Mouse (Mus musculus): ENCODE results near the gene Palld. TPM values are rescaled to one million over a fixed set of nuclear protein-coding genes. Genes with fewer than 3 reads are reported as not detected.

Palld gene
- total RNA-seq, 2 experiments from 2014 or later, result 116 to 127 TPM

DNA sequence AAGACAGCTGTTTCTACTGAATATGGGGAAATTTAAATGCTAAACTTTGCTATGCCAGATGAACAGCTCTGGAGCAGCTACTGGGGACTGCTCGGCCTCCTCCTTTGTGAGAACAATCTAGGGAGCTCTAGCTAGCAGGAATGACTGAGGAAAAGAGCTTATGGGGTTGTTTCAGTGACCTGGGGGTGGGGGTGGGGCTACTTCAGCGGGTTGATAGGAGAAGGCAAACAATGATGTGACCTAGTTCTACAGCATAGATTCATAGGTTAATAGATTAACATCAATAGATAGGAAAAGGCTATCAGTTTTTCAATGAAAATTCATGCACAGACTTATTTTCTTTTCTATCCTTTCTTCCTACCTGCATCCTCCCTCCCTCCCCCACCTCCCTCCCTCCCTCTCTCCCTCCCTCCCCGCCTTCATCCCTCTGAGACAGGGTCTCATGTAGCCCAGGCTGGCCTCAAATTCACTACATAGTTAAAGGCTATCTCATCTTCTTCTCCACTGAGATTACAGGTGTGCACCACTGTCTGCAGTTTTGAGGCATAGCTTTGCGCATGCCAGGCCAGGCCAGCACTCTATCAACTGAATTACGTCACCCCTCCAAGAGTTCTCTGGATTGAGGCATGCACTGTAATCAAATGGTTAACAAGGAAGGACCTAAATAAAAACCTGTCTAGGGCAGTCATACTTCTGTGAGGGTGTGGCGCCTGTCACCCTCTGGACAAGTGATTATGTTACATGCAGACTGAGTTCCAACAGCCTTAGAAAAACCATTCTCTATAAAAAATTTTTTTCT, 158.5 kb downstream of the Palld start:
- DNase-seq, result no peak
- intact Hi-C loops (cut with DNase I; ENCODE audit: low total_unique reads), result loop anchor here (10.0 kb wide), 1 partner anchor 819 kb away; no protein-coding TSS in a partner anchor

DNA sequence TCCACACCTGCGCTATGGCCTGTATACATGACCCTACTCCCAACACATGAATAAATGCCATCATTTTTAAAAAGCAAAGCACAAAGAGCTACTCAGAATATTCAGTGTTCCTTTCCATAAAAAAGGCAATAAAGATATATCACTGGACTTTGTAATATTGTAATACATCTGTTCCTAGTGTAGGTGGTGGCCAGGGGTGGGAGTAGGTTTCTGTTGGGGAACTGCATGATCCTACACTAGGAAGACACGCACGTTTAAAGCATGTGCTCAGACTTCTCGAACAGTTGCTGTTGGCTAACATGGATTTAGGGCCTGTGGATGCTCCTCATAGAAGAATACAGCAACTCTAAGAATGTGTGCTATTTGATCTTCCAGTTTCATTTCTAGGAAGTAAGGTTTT, 165.0 kb downstream of the Palld start:
- no peak for DNase-seq
- intact Hi-C loops (cut with DNase I; ENCODE audit: low total_unique reads), result no loop called here

DNA sequence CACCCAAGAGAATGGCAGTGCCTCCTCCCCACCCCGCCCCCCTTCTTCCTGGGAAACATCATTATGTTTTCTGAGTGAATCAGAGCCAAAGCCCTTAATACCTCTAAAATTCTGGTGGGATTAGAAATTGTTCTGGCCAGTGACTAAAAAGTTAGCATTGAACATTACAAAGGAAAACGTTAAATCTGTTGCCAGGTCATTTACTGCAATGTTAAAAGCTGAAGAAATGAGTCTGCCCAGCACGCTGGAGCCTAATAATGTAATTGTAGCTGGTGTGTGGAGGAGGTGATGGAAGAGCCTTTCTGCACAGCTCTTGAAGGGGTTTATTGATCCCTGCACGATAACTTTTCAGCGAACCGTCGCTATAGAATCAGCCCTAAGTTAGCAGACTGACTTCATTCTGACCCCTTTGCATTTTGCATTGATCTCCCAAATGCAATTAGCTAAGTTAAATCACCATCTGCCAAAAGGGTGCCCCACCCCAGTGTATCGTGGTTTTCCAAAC, 165.7 kb downstream of the Palld start:
- no peak for DNase-seq
- intact Hi-C loops (cut with DNase I; ENCODE audit: low total_unique reads), result no loop called here

DNA sequence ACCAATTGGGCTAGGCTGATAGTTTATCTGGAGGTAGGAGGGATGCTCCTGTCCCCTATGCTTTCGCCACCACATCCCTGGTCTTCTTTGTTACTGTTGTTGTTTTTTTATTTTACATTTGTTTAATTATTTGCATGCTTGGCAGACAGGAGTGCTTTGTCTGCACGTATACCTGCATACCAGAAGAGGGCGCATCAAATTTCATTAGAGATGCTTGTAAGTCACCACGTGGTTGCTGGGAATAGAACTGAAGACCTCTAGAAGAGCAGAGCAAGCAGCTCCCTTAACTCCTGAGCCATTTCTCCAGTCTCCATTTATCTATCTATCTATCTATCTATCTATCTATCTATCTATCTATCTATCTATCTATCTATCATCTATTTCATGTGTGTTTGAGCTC, 166.4 kb downstream of the Palld start:
- intact Hi-C loops (cut with DNase I; ENCODE audit: low total_unique reads), result no loop called here
- DNase-seq, result no peak

DNA sequence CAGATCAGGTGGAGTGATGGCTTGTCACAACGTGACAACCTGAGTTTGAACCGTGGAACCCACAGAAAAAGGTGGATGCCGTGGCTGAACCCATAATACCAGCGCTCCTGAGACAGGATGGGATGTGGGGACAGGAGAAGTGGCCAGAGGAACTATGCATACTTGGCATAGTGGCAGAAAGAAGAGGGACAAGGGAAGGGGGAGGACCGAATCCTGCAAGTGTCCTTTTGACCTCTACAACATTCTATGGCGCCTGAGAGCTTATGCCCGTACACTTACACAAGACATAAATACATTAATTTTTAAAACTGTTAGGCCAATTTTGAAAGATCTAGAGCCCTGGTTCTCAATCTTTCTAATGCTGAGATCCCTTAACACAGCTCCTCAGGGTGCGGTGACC, 168.3 kb downstream of the Palld start:
- no peak for DNase-seq
- intact Hi-C loops (cut with DNase I; ENCODE audit: low total_unique reads), result no loop called here

DNA sequence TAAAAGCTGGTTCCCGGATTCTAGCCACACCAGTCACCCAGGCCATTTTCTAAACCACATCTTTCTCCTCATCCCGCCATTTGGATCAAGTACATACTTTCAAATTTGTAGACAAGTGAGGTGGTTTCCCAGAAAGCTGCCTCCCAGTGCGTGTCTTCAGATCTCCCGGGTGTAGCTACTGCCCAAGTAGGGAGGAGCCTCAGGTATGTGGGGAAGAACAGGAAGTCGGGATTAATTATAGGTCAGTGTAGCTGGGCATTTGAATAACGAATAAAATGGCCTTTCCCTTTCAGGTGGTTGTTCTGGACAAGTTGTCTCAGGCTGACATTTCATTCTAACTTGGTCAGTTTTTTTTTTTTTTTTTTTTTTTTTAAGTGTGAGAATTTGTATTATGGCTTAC, 170.3 kb downstream of the Palld start:
- intact Hi-C loops (cut with DNase I; ENCODE audit: low total_unique reads), result no loop called here

DNA sequence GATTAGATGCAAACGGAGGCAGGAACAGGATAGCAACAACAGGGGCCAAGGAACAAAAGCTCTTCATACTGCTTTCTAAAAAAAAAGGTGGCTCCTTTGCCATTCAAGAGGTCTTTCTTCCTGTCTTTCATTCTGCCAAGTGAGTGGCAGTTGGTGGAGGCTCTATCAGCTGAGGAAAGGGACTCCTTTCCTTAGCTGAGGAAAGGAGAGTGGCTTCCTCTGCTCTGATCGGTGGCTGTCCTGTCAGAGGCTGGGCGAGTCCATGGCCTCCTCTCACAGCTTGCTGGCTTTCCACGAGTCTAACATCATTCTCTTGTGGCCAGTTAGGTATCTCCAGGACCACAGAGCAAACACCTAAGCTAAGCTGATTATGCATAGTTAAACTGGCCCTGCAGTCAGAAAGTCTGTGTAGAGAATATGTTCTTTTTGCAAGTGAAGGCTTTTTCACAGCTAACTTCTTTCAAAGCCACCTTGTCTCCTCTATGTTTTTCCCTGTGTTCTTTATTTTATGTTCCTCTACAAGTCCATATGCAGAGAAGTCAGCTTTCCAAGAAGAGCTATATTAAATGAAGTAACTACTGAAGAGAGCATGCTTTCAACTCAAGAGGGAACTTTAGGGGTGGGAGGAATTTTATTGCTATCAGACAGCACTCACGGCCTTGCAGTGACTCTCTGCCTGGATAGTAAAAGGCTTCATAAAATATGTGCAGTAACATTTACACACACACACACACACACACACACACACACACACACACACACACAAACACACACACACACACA, 171.0 kb downstream of the Palld start:
- intact Hi-C loops (cut with DNase I; ENCODE audit: low total_unique reads), result no loop called here
- no peak for DNase-seq

More for the DNA sequence above, 170.3 kb downstream of the Palld start:
- no peak for DNase-seq

DNA sequence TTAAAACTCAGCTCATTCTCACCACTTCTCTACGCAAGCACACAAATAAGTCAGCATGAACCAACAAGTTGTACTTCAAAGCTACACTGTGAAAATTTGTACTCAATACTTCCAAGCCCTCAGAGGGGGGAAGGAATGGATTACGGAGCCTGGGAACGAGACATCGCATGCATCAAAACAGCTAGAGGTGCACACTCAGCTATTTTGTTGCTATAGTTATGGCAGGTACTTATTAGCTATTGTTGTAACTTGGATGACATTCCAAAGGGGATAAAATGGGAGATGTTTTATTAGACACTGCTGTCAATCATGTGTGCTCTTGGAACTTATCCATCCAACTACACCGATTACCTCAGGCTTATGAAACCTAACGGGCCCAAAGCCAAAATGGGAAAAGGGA, 171.8 kb downstream of the Palld start:
- intact Hi-C loops (cut with DNase I; ENCODE audit: low total_unique reads), result no loop called here
- DNase-seq, result no peak

DNA sequence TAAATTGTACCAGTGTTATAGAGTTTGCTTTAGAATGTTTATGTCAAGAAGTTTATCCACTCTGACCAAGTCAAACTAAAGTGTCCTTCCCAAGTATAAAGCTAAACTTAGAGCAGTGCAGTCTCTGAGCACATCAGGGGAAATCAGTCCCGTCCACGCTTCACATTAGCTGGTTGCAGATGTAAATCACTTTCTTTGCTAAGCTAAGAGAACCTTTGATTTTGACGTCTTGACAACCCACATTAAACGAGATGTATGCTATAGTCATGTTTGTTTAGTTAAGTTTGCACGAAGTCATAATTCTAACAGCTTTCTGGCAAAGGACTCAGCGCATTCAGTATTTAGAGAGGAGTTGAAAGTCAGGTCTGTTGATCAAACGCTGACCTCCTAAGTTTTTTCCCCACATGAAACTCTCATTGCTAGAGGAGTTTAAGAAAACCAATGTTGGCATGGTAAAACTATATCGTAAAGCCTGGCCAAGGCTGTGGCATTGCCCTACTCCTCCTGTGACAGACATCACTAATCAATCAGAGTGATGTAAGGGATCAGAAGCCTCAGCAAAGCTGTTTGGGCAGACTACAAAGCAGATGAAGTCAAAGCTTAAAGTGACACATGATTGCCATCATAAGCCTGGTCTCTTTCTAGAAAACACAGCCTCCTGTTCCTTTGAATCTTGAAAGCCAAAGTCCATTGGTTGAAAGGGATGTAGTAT, 177.0 kb downstream of the Palld start:
- intact Hi-C loops (cut with DNase I; ENCODE audit: low total_unique reads), result no loop called here
- no peak for DNase-seq

DNA sequence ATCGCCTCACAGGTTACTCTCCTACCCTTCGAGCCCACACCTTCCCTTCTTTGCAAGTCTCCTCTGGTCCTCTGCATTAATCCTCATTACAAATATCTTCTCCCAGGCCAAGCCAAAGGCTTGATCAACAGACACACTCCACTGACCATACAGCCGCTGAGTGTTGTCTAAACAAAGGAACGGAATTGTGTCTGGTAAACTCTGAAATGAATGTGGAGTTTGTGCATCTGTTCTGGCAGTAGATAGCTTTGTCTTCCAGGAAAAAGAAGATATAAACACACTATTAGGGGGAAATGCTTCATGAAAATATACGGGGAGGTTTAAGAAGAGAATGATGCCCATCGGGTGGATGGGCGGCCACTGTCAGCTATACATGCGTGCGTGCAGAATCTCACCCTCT, 180.3 kb downstream of the Palld start:
- intact Hi-C loops (cut with DNase I; ENCODE audit: low total_unique reads), result no loop called here
- DNase-seq, result no peak

DNA sequence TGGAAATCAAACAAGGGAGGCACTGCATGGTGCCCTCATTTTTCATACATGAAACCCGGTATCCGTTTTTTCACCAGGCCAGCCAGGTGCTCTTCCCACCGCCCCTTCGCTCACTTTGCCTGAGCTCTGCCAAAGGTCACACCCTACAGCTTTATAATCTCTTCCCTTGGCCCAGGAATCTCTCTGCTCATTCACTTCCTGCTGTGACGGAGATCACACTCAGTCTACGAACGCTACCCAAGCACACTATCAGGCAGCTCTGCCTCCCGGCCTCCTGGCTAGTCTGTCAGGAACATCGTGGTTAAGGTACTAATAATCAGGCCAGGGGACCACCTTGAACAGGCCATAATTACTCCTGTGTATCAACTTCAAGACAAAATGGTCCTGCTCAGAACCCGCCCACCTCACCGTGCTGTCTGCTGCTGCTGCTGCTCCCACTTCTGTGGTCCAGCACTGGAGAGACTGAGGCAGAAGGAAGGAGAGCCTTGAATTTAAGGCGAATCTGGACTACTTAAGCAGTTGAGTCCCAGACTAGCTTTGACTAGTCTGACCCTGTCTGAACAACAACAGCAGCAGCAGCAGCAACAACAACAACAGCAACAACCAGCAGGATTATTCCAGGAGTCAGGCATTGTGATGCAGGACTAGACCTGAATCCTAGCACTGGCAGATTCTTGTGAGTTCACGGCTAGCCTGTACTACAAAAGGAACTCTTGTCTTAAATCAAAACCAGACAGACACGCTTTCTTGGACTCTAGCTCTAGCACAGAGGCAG, 187.0 kb downstream of the Palld start:
- intact Hi-C loops (cut with DNase I; ENCODE audit: low total_unique reads), result no loop called here
- no peak for DNase-seq

DNA sequence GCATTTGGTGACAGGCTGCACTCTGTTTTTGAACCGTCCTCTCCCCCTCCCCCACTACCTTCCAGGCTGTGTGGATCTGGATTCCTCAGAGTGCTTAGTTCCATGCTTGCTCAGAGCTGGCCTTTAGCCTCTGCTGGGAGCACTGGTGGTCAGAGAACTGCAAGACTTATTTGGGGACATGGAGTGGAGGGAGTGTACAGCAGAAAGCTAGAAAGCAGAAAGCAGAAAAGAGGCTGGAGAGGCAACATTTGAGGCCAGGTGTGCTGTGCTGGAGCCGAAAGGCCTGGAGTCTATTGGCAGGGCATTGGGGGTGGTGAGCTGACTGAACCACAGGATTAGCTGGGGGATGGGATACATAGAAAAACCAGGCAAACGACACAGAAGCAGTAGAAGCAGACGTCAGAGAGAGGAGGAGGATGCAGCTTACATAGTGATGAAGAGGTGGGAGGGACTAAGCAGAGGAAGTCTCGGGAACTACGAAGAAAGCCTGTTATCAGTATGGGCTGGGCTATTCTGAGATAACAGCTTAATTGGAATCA, 188.1 kb downstream of the Palld start:
- intact Hi-C loops (cut with DNase I; ENCODE audit: low total_unique reads), result no loop called here
- DNase-seq, result no peak

DNA sequence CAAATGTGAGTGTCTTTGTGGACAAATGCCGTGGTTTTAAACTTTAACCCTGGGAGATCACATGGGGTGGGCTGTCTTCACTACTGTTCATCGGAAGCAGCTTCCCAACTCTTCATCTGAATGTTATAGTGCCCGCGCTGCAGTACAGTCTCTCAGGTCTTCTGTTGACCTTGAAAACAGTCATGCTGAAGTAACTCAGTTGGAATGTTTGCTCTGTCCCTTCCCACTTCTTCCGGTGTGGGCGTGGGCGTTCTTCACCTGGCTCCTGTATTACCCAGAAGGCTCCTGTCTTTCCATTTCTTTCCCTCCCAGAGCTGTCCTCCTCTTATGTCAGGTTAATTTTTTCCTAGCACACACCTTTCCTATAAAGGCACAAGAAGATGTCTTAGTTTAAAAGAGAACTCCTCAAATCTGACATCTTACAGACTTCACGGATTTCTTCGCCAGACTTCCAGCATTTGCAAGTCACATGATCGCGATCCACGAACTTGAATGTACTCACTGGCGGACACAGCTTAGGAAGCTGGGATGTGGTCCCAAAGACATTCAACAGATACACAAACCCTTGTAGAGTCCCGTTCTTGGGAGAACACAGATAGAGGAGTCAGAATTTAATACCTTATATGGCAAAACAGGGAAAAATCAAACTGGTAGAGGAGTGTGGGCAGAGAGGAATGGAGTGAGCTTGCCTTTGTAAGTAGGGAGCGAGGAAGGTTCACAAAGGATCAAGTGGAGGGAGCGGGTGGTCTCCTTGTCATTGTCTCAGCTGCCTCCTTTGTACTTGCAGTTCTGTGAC, 189.1 kb downstream of the Palld start:
- DNase-seq, result no peak
- intact Hi-C loops (cut with DNase I; ENCODE audit: low total_unique reads), result no loop called here

DNA sequence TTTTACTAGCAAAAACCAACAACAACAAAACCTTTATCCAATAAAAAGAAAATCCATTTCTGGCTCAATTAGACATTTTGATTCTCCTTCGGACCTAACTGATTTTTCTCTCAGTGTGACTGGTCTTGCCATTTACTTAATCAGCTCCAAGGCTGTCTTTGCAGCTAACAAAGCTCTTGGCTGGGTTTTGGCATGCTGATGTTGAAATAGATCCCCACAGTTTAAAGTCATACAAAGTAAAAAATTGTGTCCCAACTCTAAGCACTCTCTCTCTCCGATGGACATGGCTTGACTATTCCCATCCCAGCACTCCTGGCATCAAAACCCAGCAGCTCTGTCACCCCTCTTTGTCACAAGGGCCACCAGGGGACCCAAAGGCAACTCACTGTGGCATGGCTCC, 190.1 kb downstream of the Palld start:
- intact Hi-C loops (cut with DNase I; ENCODE audit: low total_unique reads), result no loop called here
- DNase-seq, result no peak

DNA sequence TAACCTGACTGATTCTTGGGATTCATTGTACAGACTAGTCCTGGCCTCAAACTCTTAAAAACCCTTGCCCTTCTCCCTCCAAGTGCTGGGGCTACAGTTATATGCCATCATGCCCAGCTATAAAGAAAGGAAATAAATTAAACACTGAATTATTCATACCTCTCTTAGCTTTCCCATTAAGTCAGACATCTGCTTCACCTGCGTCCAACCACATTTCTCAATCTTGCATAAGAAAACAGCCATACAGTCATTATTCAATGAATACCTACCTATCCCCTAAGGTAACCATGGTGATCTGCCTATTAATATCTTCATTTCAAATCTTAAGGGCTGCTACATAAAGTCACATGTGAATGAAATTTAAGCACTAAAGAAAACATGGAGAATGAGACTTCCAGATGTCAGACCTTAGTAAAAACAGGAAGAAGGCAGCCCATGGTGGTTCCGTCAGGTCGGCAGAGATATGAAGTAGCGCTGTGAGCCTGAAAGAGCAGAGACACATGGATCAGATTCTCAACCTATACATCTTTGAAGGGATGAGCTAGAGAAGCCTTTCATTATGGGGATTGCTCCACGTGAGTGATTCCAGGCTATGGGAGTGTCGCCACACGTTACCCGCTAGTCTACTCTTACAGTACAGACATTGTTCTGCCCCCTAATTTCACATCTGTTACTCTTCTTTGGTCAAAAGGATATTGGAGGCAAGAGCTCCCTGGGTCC, 193.7 kb downstream of the Palld start:
- intact Hi-C loops (cut with DNase I; ENCODE audit: low total_unique reads), result loop anchor here (10.0 kb wide), 1 partner anchor 166 kb away; no protein-coding TSS in a partner anchor

DNA sequence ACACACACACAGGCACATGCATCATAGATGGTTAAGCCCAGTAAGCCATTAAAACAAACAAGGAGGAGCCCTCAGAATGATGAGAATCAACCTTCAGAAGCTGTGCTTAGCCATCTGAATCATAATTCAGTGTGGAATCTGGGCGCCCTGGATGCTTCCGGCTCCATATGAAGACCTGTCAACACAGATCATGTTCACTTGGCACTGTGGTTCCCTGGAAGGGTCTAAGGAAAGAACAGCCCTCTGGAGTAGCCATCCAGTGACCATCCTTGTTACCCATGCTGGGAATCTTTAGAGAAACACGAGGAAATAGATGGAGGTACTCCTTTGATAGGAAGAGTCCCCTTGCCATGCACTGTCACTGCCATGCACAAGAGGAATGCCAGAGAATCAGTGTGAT, 197.0 kb downstream of the Palld start:
- intact Hi-C loops (cut with DNase I; ENCODE audit: low total_unique reads), result loop anchor here (10.0 kb wide), 1 partner anchor 169 kb away; no protein-coding TSS in a partner anchor
- DNase-seq, result no peak

More for the DNA sequence above, 193.7 kb downstream of the Palld start:
- no peak for DNase-seq

DNA sequence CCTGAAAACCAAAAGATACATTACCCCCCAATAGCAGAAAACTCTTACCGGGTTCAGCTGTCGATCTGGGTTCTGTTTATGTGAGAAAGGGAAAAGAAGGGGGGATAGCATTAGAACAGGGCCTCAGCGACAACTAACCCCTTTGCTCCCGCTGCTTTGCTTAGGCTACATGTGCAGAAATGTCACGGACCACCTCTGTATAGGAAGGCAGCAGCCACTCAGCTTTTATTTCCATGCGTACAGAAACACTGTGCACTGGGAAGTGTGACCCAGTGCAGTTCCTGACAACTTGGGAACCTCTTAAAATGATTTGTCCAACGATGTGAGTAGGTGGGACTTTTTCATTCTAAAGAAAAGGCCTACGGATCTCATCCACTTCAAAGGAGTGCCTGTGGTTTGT, 200.4 kb downstream of the Palld start:
- DNase-seq, result no peak
- intact Hi-C loops (cut with DNase I; ENCODE audit: low total_unique reads), result loop anchor here (10.0 kb wide), 1 partner anchor 173 kb away; no protein-coding TSS in a partner anchor
